Mouse (Mus musculus) 3T3-L1 (cell line): Measurements from ENCODE around the gene Nfe2l2.
A peak's percentile ranks its signal among the peaks of the same experiment; 100 is the strongest.
"Not testable (repeated sequence)": the region's sequence is repeated elsewhere in the genome, so short reads cannot be mapped to it uniquely, and the experiment has no call there.

ENCODE experiments used
- DNase-seq: peaks from one replicate; pipeline ENCODE4 v3.0.0-alpha.2; 2015; ENCODE audit warnings: low read depth, low spot score

Nfe2l2 gene

DNA sequence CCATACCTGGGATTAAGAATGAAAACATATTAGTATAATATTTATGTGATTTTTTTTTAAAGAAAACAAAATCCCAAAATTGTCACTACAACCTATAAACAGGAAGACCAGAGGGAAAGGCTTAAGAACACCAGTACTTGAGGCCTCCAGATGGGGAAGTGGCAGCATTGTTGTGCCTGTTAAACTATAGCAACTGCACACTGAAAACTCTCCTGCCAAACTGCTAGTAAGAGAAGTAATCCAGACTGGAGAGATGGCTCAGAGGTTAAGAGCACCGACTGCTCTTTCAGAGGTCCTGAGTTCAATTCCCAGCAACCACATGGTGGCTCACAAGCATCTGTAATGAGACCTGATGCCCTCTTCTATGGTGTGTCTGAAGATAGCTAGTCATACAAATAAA, 54.0 kb downstream of the Nfe2l2 start:
- no peak for DNase-seq

DNA sequence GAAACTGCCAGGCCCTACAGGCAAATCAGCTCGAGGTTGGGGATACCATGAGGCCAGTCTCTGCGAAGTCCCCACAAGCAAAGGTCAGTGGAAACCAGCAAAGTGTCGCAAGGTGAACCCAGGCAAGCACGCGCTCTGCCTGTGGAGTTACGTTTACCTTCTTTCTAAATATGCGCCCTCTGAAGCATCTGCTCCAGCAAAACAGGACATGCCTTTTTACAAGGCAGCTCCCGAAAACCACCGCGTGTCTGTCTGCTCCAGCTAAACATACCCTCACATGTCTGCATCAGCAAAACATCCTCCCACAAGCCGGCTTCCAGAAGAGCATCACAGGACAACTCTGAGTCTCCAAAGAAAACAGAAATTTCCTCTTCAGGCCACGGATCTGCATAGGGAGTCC, 59.2 kb downstream of the Nfe2l2 start:
- no peak for DNase-seq

DNA sequence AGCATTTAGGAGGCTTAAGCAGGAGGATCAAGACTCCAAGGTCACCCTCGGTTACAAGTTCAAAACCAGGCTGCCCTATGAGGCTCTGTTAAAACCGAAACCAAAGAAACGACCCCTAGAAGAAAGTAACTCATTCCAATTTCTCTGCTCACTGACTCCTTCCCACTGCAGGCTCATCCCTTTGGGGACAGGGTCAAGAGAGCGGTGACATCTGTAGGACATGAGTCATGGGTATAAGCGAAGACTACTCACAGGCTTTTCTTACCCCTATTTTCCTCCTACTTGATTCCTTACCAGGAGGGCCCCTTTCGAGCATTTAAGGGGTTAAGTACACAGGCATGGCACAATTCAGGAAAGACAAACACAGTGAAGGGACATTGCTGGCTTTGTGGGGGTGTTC, 60.5 kb downstream of the Nfe2l2 start:
- DNase-seq: no peak

DNA sequence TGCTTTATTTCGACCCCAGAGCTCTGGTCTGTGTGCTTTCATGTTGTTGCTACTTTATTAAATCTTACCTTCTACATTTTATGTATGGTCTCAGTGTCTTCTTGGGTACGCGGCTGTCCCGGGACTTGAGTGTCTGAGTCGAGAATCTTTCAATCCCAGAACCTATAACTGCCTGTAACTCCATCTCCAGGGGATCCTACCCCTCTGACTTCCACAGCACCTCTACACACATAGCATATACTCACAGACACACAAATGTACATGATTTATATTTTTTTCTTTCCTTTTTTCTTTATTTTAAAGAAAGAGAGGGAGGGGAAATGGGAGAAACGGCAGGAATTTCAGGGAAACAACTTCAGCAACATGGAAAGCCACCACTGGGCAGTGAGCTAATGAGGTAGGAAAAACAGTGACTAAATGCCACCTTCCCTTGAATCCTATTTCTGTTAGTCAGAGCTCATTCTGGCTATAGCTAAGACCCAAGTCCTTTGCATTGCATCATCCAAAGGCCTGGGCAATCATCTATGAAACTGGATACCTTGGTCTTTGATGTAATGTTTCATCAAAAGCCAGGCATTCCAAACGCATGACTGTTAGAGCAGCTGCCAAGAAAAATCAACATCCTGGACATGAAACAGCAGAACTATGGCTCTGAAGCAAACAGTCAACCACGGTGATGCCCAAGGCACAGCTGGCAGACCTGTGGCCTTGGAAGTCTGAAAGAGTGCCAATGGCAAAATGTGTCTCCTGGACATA, 61.5 kb downstream of the Nfe2l2 start:
- DNase-seq: peak; percentile 98

DNA sequence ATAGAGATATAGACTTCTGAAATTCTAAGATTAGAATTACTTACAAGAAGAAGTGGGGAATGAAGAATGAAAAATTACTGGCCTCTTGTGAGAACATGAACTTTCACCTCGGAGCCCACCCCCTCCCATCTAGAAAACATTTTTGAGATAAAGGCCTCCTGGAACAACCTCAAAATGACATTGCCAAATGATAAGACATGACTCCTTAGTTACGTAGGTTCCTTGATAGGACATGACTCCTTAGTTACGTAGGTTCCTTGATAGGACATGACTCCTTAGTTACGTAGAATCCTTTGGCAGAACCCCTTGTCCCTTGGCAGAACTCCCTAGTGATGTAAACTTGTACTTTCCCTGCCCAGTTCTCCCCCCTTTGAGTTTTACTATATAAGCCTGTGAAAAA, 62.1 kb downstream of the Nfe2l2 start:
- not testable (repeated sequence) for DNase-seq

DNA sequence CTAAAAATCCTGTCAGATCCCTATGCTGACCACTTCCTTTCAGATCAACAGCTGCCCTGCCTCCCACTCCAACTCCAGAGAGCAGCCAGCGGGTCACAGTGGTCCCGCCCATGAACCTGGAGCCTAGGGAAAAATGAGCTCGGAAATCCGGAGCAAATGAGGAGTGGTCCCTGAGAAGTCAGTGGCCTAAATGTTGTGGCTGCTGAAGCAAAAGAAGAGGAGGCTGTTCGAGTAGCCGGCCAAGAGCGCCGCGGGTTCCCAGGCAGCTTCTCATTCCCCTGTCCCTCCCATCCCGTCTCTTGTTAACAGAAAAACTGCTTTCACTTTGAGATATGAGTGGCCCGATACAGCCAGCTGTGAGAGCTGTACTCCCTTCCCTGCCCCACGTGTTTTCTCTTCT, 64.9 kb downstream of the Nfe2l2 start:
- not testable (repeated sequence) for DNase-seq

DNA sequence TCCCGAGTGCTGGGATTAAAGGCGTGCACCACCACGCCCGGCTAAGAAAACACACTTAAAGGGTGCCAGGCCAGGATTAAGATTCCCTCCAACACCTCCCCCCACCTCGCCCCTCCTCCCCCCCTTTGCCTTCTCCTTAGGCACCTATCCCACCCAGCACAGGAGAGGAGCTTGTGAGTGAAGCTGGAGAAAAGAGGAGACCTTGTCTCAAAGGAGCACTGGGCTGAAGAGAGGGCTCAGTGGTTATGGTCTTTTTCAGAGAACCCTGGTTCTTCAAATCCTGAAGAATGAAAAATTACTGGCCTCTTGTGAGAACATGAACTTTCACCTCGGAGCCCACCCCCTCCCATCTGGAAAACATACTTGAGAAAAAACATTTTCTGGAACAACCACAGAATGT, 66.6 kb downstream of the Nfe2l2 start:
- DNase-seq: not testable (repeated sequence)

DNA sequence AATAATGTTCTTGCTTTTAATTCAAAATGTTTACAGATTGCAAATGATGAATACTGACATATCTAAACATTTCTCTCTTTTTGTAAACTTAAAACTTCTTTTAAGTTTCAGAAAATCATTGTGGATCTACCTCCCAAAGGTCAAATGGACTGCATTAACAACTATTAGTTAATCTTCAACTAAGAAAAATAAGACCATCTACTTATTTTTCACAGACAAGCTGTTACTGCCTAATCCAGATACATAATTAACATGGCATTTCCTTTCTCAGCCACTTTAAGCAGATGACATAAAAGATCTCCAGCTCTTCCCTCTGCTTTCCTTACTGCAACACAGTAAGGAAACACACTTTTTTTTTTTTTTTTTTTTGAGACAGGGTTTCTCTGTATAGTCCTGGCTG, 67.1 kb downstream of the Nfe2l2 start:
- no peak for DNase-seq

DNA sequence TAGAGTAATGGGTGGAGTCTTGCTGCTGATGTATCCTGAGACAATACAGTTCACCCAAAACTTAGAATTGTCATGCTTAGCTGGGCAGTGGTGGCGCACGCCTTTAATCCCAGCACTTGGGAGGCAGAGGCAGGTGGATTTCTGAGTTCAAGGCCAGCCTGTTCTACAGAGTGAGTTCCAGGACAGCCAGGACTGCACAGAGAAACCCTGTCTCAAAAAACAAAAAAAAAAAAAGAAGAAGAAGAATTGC, 67.5 kb downstream of the Nfe2l2 start:
- DNase-seq: not testable (repeated sequence)

DNA sequence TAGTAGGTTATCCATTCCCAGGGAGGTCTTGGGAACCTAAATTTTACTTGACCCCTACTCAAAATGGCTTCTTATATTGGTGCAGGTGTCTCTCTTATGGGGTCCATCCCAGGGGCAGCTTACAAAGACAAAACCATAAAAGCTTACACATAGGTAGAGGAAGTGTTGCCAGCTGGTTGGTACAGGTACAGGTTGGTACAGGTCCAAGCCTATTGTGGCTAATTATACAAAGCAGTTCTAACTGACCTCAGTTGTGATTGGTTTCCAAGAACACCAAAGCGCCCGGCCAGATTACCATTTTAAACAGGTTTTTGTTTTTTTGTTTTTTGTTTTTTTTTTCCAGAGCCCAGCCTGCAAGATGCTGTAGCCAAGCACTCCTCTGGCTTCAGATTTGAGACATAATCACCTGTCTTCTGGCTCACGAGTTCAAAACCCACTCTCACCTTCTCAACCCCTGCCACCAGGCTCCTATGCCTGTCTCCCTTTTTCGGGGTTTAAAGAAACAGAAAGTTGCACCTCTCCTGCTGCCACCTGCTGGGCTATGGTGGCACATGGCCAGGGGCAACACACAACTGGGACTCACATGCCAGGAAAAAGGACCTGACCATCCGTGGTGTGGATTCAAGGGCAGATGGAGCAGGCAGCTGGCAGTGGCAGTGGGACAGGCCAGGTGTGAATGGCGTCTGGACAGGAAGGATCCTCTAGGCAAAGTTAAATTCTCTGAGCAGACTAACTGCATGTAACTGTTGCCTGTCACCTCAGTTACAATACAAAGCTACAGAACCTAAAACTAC, 68.0 kb downstream of the Nfe2l2 start:
- DNase-seq: peak; percentile 29

DNA sequence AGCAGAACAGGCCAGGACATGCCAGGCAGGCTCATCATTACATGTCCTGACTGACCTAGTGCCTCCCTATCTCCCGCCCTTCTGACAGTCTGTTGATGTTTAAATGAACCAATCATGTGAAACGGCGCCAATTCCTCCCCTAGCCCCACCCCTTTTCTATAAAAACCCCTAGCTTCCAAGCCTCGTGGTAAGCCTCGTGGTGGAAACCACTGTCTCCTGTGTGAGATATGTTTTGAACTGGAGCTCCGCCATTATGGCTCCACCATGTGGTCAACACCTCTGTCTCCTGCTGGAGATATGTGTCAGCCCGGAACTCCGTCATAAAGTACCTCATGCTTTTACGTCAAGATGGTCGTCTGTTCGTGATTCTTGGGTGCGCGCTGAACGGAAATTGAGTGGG, 70.0 kb downstream of the Nfe2l2 start:
- not testable (repeated sequence) for DNase-seq

DNA sequence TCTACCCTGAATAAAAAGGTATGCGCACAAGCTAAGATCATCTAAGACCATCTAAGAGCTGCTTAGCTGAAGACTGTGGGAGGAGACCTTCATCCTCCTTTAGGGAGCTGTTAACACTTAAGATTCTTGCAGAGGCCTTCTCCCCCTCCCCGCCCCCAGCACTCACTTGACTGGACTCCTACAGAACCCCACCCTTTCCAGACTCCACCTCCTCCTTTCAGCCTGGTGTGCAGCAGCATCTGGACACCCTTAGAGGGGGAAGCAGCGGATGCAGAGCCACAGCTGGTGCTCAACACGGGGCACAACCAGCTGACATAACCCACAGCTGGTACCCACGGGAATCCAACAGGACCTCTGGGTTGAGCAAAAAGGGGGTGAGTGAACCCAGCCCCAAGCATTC, 70.7 kb downstream of the Nfe2l2 start:
- DNase-seq: no peak

DNA sequence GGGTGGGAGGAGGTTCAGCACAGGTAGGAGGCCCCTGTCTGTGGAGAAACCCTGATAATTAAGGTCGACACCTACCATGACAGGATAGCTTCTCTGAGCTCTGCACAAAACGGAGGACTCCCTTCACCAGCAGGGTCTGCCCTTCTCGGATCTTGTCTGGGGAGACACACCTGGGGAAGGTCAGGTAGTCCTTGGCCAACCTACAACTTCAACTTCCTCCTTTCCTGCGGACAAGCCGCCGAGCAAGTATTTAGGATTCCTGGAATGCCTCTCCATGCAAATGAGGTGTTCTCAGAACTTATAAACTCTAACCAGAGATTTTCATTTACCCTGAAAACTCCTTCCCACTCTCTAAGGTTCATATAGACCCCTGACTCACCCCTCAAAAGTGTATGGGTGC, 71.1 kb downstream of the Nfe2l2 start:
- DNase-seq: no peak

DNA sequence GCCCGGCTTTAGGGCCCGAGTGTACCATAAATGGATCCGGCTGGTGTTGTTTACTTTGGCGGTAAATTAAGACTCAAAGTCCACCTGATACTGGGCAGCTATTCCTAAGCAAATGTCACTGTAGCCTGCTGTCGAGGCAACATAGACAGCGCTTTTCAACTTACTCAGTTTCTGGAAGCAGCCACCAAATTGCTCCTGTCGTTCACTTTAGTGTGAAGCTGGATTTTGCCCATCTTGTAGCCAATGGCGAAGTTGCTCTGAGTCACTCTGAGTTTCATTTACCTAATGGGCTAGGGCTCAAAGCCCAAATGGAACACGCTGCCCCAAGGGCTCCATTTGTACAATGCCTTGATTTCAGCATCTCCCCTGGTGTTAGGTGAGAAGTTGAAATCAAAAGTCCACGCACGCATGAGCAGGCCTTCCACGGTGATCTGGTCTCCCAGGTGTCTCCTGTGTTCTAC, 71.7 kb downstream of the Nfe2l2 start:
- DNase-seq: no peak

DNA sequence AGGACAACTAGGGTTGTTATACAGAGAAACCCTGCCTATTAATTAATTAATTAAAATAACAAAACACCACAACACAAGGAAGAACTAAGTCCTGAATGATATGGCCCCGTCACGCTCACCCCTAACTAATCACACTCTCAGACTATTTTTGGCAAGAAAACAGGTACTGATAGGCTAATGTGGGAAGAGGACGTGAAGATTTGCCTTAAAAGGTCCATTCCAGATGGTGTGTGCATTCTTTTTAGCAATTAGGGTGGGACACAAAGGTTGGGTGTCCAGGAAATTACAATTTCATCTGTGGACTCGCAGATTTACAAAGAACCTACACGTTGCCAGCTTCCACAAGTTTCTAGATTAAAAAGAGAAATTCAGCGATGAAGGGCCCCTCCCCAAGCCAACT, 72.4 kb downstream of the Nfe2l2 start:
- DNase-seq: no peak

DNA sequence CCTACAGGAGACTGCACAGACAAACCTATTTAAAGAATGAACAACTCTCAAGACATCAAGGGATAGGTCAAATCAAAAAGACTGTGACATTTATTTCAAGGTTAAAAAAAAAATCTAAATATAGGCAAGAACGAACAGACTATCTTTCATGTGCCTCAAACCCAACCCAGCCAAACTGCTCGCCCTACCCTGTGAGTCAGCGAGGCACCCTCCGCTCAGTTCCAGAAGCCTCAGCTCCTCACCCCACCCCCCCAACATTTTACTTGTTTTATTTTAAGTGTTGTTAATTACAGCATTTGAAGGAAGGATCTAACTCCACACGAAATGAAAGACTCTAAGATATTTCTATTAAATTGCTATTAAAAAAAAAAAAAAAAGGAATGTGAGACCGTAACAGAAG, 73.0 kb downstream of the Nfe2l2 start:
- peak; percentile 42 for DNase-seq

DNA sequence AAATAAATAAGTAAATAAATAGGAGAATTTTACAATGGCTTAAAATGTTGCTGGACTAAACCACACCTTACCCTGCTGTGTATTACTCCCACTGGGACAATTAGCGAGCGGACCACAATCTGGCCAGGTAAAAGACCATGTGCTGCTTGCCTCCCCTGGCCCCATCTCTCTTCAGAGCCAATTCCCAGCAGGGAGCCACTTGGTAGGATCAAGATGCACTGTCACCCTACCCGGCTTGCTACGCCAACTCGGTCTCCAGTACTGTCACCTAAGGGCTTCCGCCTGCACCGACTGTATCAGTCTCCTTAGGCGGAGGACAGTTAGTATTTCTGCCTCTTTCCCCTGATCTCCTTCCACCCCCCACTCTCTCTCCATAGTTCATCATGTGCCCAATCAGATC, 76.0 kb downstream of the Nfe2l2 start:
- no peak for DNase-seq

DNA sequence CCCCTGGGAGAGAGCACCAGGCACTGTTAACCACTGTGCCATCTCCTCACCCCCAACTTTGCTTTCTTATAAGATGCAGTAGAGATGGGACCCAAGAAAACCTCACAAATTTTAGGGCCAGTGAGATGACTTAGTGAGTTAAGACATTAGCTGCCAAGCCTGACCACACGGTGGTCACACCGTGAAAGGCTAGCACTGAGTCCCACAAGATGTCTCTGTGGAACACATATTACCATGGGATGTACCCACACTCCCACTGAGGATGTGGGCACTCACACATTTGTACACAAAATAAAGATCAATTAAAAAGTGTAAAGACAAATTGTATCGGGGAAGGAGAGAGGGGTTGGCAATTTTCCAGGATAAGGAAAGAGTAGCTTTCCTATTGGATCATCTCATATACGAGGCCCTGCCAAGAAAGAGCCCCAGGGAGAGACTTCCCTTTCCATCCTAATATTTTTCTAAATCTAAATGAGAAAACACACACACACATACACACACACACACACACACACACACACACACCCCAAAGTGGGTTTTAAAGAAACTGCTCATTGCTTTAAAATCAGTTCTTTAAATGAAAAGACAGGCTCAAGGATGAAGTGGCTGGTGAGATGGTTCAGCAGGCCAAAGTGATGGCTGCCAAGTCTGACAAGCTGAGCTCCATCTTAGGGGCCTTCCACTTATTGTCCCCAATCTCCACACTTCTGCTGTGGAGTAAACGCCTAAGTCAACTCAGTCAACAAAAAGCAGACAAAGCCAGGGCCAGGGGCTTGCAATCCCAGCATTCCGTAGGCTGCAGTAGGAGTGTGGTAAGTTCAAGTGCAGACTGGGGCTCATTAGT, 77.6 kb downstream of the Nfe2l2 start:
- no peak for DNase-seq
